Mouse (Mus musculus) layer of hippocampus, adult 8-10 months (tissue): Measurements from ENCODE around the gene Aim2. TPM values are rescaled to one million over a fixed set of nuclear protein-coding genes. Genes with fewer than 3 reads are reported as not detected.

Experiments used
- DNase-seq, 2 experiments: peaks; one replicate each; pipeline ENCODE4 v3.0.0; 2022; ENCODE audit warnings: low spot score in 2 of 2
- total RNA-seq, 4 experiments: library from RNA; stranded (reverse); gene quantifications; 2 replicates each; pipeline ENCODE4 v1.2.4; 2022

Aim2 gene
- total RNA-seq, 4 experiments from 2014 or later: 1.8 to 12.4 (median 5.1) TPM

DNA sequence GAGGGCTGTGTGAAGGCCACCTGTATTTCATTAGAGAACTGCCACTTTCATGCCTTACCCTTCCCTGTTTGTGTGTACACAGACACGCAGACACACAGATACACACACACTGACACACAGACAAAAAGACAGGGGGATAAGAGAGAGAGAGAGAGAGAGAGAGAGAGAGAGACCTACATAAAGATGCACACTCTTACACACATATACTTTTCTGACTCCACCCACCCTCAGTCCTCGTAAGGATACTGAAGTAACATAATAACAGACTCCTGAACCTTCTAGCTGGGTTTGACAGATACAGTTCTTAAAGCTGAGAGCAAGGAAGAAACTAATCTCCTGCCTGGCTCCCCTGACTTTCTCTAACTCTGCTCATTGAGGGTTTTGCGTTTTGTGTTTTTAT is 38.8 kb downstream of the Aim2 start:
- no peak for DNase-seq

DNA sequence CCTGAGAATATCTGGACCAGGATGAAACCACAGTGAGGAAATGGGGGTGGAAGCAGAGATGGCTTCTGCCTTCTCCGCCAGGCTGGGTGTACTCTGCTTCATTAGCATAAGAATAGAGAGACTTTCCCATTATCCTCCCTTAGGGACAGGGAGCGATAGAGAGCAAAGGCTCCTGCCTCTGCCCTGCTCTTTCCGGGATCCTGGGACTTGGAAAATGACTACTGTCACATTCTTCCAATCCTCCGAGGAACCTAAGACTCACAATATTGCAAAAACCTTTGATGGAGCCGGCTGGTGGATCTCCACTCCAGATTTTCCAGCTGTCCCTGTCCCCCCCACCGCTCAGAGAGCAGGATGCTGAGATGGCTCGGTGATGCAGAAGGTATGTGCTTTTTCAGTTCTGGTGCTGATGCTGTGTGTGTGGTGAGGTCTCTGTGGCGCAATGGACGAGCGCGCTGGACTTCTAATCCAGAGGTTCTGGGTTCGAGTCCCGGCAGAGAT is 39.3 kb downstream of the Aim2 start:
- DNase-seq: peak; percentile 92 to 96

DNA sequence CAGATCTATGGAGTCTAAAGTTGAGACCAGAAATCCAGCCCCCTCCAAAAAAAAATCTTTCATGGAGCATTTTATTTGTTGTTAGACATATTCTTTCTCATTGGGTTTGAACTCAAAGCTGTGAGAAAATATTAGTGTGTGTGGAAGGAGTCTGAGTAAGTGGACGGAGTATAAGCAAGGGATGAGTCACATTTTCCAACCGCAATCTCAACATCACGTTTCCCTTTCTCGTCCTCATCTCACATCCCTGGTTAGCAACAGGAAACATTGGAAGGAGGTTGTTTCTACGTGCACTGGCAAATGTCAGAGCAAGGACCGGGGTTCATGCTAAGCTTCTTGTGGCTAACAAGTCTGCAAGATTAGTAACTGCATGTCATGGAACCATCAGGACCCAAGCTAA is 41.1 kb downstream of the Aim2 start:
- no peak for DNase-seq

DNA sequence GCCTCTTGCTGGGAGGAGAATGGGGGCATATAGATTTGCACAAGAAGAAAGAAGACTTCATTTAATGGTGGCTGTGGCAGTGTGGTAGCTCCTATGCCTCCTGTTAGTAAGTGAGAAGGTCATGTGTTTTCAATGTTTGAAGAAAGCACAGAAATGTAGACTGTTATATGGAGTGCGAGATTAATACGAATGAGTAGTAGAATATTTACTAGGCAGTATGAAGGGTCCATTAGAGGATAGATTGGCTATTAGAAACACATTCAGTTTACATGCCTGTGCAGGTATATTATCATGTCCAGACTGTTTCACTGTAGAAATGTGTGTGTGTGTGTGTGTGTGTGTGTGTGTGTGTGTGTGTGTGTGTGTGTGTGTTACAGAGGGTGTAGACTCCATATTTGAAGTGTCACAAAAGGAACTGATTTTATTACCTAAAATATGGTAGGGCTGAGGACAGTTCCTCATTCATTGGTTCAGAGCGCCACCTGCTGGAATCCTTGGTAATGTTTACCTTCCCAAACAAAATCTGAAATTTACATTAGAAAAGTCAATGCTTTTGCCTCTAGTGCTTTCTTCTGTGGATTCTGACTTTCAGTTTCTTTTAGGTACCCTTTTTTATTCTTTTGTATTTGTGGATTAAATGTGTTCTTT is 47.8 kb downstream of the Aim2 start:
- peak; percentile 35 to 75 for DNase-seq

DNA sequence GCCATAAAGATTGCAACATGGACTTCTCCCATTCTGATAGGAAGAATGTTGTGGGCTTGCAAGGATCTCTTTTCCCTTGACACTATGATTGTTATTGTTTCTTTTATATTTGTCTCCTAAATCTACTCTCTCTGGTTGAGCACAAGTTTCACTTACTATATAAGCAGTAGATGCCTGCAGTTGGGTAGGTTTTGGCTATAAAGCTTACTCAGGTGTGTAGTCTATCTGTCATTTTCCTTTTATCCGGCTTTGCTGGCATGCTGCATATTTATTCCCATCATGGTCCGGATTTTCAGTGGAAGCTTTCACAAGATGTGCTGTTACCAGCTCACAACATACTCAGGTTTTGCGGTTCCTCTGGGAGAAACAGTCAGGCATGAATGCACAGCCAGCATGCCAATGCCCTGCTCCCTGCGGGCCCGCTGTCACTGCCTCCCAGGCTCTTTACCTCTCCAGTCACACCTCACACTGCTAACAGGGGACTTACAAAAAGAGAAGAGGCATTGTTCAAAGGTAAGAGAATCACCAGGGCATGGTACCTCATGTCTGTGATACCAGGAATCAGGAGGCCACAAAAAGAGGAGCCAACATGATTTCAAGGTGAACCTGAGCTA is 54.1 kb downstream of the Aim2 start:
- DNase-seq: no peak

DNA sequence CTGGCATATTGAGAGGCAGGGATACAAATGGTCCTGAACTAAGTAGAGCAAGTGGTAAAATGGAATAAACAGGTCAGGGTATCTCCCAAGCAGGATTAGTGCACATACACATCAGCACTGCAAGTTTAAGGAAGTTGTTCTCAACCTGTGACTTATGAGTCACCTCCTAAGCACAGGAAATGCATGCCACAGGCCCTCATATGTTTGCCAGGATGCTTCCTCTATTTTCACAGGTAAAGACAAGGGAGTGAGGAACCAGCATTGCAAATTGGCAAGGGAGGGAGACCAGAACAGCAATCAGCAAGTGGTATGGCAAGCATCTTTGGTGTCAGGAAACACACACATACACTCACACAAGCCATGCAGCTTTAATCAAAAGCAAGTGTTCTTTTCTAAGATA is 58.4 kb downstream of the Aim2 start:
- no peak for DNase-seq

DNA sequence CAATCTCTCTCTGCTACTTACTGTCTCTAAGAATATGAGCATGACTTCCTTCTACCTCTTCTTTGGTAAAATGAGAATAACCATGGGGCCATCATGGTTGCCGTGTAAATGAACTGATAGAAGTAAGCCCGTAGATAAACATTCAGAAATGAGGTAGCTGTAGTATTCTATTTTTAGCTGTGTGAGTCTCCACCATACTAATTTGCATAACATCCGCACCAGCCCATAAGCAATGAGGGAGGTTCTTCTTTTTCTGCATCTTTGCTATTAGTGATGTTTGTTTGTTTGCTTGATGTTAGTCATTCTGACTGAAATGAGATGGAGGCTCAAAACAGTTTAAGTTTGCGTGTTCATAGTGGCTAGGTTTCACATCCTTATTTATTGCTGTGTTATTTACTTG is 61.2 kb downstream of the Aim2 start:
- DNase-seq: no peak

DNA sequence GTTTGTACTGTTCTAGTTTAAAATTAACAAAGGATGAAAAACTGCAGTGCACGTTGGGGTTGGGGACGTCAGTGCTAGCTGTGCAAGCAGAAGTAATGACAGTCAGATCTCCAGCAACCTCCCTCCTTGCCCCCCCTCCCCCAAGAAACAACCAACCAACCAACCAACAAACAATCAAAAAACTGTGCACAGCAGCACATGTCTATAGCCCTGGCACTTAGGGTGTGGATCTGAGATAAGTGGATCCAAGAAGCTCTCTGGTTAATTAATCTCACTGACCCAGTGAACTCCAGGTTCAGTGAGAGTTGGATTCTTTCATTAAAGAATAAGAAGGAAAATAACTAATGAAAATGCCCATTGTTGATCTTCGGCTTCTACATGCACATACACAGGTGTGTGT is 64.0 kb downstream of the Aim2 start:
- DNase-seq: no peak

DNA sequence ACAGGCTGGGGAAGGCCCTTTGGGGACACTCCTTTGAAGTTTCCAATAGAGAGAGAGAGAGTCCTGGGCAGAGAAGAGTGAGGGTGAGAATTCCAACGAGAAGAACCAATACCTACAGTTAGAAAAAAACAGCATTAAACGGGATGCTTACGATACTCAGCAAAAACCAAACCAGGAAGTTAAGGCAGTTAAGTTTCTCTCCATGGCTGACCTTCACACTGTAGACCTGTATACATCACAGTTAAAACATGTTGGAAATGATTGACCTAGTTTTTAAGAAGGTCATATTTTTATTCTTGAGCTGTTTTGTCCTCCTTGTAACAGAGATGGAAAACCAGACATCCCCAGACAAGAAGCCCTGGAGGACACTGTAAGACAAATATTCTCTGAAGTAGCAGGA is 67.8 kb downstream of the Aim2 start:
- DNase-seq: no peak

DNA sequence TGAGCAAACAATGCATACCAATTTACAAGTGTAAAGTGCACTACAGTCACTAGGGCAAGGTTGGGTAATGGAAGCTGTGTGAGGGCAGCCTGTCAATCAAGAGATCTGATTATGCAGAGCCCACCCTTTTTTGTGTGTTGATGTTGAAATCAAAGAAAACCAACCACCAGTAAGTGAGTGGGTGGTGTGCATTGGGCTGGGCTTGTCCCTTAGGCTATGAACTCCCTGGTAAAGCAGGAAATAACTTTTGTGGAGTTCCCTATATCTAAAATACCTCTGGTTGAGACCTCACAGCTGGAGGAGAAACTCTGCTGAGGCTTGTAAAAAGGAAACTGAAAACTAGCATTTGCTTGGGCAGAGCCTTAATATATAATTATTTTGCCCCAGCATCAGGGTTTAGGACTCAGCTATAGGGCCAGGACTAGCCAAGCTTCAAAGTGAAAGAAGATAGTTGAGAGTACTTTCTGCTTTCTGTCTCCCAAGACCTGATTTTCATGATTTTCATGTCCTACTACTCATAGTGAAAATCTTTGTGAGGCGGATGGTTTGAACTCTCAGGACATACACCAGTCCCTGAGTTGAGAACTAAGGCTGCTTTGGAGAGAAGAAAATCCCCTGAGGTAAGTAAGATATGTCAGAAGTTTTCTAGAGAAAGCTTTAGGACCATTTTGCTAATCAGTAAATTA is 68.4 kb downstream of the Aim2 start:
- no peak for DNase-seq

DNA sequence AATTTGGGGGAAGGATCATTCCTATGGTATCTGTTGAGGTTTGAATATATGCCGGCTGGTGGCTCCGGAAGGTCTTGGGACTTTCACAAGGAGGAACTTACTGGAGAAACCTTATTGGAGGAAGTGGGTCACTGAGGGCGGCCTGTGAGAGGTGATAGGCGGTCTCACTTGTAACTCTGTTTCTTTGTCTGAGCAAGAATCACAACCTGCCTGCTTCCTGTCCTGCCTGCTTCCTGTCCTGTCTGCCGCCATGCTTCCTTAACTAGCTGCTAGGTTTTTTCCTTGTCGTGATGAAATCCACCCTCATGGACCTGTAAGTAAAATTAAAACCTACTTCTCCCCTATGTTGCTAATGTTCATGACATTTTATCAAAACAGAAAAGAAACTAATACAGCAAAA is 69.7 kb downstream of the Aim2 start:
- no peak for DNase-seq

DNA sequence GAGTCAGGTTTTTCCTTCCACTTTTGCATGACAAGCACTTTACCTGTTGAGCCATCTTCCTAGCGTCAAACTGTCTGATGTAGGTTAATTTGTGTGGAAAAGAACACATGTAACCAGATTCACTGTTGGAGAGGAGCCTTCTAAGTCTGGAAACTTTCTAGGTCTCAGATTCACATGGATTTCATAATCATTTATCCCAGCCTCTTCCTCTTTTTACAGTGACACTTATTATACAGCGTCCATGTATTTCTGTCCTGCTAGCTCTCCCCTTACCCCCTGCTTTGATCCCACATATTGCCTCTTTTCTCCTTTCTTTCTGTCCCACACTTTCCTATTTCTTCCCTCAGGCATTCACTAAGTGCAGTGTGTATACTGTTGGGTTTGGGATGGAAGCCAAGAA is 75.7 kb downstream of the Aim2 start:
- DNase-seq: no peak

DNA sequence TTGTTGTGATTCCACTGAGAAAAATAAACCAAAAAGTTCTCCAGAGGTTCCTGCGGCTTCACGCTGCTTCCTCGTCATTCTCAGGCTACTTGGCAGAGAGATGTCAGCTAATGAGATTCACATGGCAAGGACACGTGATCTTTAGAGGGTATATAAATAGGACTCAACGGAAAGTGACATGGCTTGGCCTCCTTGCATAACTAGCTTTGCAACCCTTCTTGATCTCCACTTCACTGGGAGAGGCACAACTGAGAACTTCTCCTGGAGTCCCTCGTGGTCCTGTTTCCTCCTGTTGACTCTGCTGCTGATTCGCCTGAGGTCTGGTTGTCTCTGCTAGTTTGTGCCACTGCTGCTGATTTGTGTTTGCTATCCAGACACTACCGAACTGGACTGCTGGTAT is 76.7 kb downstream of the Aim2 start:
- no peak for DNase-seq

DNA sequence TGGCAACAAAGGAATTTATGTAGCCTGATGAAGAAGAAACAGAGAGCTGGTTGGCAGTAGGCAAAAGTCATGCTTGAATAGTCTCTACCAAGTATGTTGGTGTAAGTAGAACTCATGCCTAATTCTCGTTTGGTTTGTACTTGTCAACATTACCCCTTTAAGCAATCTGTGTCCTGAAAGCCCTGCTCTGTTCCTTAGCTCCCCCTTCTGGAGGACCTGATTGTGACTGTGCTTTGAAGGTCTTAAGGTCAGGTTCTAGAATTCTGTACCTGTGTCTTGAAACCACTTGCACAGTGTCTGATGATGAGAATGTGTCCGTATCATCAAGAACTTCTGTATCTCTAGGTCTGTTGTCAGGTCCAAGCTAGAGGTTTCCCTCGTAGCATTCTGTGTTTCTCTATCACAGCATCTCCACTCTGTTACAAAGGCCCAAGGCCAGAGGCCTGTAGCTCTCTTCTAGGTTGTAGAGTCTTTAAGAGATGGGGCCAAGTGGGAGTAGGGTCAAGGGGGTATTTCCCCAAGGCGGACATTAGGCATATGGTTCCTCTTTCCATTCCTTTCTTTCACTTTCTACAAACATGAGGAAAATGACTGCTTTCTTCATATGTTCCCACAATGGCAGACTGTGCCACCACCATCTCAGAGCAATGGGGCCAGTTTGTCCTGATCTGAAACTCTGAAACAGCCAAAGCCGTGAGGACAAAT is 79.5 kb downstream of the Aim2 start:
- no peak for DNase-seq

DNA sequence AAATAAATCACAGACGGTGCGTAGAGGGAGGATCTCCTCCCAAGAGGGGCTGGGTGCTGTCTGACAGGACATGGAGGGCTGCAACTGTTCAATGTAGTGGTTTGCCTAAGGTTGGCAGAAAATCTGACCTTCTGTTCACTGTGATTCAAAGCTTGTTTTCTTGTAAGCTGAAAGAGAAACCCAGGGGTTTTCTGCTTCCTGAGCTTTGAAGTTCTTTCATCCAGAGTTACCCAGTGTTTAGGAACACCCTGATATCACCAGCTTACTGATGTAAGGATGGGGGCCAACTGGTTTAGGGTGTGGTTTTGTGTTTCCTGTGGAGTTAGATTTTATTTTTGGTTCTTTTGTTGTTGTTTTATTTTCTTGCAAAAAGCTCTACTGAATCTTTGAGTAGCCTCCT is 81.7 kb downstream of the Aim2 start:
- DNase-seq: no peak

DNA sequence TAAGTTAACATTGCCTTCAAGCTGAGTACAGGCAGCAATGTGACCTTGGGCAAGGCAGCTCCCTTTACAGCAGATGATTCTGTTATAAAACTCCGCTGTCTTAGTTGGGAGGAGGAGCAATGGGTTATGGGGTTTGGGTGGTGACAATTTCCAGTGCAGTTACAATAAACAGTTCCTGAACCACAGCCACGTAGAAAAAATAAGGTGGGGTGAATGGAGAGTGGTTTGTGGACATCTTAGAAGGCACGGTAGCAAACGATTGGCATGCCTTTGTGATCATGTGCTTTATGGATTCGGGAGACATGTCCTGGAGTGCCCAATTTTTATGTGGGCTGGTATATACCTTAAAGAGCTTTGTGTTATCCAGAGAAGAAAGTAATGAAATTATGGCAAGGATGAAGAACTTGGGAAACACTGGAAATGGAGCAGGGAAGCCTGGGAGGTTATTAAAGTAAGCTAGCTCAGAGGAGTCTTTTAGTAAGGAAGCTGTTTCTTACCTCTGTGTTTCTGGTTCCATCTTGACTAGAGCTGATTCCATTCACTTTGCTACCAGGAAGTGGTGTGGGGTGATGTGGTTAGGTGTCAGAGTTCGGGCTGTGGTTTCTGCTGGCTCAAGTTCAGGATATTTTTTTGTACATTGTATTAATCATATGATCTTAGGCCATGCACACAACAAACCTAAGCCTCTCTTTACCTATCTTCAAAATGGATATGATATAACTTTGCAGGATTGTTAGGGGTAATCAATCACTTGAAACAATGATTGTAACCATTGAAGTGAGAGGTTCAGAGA is 86.7 kb downstream of the Aim2 start:
- DNase-seq: no peak

DNA sequence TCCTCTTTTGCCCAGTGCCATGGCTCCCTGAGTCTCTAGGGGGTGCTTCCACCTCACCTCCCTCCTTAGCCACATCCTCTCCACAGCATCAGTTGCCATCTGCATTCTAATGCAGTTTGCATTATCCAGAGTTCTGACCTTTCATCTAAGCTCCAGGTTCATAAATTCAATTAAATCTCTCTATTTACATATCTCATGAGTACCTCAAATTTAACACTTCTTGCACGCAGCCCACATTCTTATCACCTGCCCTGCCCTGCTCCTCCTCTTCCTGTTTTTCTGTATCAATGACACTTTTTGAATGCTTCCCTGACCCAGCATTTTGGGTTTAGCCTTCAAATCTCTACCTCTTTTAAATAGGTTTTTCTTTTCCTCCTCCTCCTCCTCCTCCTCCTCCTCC is 90.0 kb downstream of the Aim2 start:
- no peak for DNase-seq

DNA sequence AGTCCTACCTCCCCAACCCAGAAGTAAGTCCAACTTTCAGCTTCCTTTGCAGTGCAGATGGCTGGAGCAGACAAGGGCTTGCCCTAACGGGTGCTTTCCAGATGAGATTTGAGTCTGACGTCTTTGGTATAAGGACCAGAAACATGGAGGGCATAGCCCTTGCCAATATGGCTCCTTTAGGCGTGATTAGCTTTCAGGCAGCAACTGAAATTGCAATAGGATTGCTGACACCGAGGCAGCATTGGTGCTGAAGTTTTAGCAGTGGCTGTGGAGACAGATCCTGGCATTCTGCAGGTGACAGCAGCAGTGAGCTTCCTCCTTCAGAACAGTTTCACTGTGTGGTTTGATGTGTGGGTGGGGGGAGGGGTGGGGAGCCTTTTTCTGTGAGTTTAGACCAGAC is 90.5 kb downstream of the Aim2 start:
- DNase-seq: no peak

DNA sequence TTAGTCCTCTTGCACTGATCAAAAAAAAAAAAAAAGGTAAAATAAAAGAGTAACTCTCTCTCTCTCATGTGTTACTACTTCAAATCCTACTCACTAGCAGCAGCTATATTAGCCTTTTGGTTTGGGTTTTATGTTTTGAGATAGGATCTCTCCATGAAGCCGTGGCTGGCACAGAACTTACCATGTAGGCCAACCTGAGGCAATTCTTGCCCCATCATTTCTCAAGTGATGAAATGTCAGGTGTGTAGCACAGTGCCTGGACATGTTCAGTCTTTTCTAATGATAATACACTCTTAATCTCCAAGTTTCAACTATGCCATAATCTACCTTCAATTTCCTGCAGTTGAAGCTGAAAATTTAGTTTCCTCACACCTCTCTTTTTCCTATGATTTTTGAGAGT is 92.4 kb downstream of the Aim2 start:
- DNase-seq: no peak

DNA sequence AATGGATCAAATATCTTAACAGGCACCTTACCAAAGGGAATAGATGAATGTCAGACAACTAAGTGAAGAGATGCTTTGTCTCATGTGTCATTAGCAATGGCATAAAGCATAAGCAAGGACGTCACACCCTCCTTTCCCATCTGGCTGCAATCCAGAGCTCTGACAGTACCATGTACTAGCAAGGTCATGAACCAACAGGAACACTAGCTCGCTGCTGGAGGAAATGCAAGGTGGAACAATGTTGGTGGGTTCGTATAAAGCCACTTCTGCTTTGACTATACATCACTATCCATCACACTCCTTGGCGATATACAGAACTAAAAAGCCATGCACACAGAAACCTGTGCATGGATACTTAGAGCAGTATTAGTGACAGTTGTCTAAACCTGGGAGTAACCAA is 96.4 kb downstream of the Aim2 start:
- DNase-seq: no peak

DNA sequence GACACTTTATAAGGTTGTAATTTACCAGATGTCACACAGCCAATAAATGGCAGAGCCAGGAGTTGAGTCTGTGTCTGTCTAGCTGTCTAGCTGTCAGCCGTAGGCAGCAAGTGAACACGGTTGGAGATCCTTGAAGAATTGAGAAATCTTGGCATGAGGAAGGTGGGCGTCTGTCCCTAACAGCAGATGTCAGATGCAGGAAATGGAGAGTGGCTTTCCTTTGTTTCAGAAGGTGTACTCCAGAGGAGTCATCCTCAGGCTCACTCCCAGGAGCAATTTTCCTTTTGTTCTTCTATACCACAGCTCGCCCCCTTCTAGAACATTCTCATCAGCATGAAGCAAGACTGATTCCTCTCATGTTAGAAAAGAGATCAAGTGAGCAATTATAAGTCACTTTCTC is 99.9 kb downstream of the Aim2 start:
- no peak for DNase-seq
